Mouse (Mus musculus): ENCODE data around the gene Dcxr. TPM values are rescaled to one million over a fixed set of nuclear protein-coding genes. Genes with fewer than 3 reads are reported as not detected.

Dcxr gene
- polyA plus RNA-seq, 1 experiment from 2014 or later: 7.3 TPM

DNA sequence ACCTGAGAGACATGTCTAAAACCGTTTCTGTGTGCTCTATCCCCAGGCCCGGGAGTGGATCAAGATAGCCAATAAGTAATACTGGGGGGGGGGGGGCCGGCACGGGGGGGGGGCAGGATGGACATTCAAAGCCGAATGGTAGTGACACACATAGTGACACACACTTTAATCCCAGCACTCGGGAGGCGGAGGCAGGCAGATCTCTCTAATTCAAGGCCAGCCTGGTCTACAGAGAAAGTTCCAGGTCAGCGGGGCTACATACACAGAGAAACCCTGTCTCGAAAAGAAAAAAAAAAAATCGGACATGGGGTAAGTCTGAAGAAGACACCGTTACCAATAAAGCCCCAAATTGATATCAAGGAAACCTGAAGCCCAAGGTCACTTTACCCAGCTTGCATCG, 483 bp upstream of the Dcxr start:
- H3K27ac ChIP-seq: no peak overlapping the region
- H3K9ac ChIP-seq (replicated peaks): no peak overlapping the region
- ATAC-seq: no peak
- no peak overlapping the region for H3K4me3 ChIP-seq (replicated peaks)
- H3K36me3 ChIP-seq: no peaks in the 10 kb centered on the region
- peaks cover 16% of the 10 kb centered on the region for H3K4me1 ChIP-seq (replicated peaks)
- WGBS: 59% methylated on average over 12 of the region's 12 CpGs
- H3K9me3 ChIP-seq: no peaks in the 10 kb centered on the region
- peak overlapping the region; percentile 81; the same call in 1 of the 2 replicates for H3K4me2 ChIP-seq (replicated peaks)
- H3K27me3 ChIP-seq: peaks cover 48% of the 10 kb centered on the region

DNA sequence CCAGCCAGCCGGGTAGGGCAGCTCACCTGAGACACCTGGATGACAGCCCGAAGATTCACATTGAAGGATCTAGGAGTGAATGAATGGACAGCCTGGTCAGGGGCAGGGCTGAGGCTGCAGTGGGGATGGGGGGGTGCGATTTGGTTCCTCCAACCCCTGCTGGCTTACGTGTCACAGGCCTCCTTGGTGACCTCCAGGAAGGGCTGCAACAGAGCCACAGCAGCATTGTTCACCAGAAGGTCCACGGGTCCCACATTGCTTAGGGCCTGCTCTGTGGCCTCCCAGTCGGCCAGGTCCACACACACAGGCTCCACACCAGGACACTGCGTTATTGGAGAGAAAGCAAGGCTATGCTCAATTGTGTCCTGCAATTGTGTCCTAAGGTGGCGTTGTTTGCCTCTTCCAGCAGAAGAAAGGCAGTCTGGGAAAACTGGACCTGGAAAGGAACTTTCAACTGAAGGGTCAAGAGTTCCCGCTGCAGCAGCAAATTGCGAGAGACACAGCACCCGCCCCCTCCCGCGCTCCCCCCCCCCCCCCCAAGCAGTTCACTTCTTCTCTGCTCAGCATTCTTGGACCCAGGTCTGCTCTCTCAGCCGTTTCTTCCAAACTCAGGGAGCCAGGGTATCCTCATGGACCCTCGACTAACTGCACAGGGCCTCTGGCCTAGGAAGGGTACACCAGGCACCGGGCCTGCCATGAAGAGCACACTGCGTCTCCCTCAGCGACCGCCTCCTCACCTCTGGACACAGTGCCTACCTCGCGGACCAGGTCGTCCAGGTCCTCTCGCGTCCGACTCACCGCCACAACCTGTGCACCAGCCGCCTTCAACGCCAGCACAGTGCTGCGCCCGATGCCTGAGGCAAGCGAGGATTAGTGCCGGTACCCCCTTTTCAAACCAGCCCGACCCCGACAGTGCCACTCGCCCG, 575 bp downstream of the Dcxr start:
- peak overlapping the region; percentile 81 for H3K4me2 ChIP-seq (replicated peaks)
- H3K4me1 ChIP-seq (replicated peaks): peaks cover 26% of the 10 kb centered on the region
- peak; percentile 25; the same call in 1 of the 2 replicates for ATAC-seq
- H3K36me3 ChIP-seq: no peaks in the 10 kb centered on the region
- WGBS: 19% methylated on average over 32 of the region's 36 CpGs
- no peak overlapping the region for H3K27ac ChIP-seq
- H3K9ac ChIP-seq (replicated peaks): peak overlapping the region; percentile 65
- peak overlapping the region; percentile 49 for H3K4me3 ChIP-seq (replicated peaks)
- H3K27me3 ChIP-seq: peaks cover 49% of the 10 kb centered on the region
- no peaks in the 10 kb centered on the region for H3K9me3 ChIP-seq

DNA sequence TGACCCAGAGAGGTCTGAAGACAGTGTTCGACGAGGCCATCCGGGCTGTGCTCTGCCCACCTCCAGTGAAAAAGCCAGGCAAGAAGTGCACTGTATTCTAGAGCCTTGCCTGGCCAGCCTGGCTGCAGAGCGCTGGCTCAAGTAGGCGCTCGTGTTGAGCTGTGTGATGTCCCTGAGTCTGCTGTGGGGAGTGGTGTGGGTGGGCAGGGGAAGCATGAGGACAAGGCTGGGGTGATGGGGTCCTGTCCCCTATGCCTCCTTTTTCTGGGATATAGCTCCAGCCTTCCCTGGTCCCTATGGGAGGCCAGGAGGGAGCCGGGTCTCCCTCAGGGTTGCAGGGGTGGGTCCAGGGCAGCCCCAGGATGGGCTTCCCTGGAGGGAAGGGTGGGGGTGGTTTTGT, 3.6 kb downstream of the Dcxr start:
- WGBS: 80% methylated on average over 7 of the region's 7 CpGs
- H3K4me2 ChIP-seq (replicated peaks): no peak overlapping the region
- H3K27me3 ChIP-seq: peaks cover 29% of the 10 kb centered on the region
- H3K4me3 ChIP-seq (replicated peaks): no peak overlapping the region
- H3K9ac ChIP-seq (replicated peaks): no peak overlapping the region
- peaks cover 30% of the 10 kb centered on the region for H3K4me1 ChIP-seq (replicated peaks)
- H3K36me3 ChIP-seq: peaks cover 12% of the 10 kb centered on the region
- H3K27ac ChIP-seq: no peak overlapping the region
- H3K9me3 ChIP-seq: no peaks in the 10 kb centered on the region
- ATAC-seq: no peak

DNA sequence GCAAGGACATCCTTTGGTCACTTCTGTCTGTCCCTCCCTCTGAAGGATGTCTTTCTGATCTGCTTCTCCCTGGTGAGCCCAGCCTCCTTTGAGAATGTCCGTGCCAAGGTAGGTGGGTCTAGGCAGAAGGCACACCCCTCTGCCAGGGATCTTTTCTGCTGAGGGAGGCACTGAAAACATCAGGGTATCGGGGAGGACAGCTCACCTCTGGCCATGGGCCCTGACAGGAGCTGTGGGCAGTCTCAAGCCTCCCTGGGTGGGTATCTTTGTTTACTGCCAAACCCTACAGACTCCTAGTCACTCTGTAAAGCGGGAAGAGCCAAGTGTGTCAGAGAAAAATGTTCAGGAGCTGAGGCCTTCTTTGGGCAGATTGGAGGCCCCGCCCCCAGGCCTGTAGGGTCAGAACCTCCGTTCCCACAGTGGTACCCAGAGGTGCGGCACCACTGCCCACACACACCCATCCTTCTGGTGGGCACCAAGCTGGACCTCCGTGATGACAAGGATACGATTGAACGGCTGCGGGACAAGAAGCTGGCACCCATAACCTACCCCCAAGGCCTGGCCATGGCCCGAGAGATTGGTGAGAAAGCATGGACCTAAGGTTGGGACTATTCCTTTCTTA, 4.2 kb downstream of the Dcxr start:
- Histone ChIP-seq H3K4me3 (replicated peaks) (no peak overlapping the region; the same call in 1 of the 2 replicates), H3K36me3 (peaks cover 19% of the 10 kb centered on the region), H3K27me3 (peaks cover 23% of the 10 kb centered on the region), H3K27ac (no peak overlapping the region), H3K4me2 (replicated peaks) (peak overlapping the region; percentile 98), H3K4me1 (replicated peaks) (peaks cover 30% of the 10 kb centered on the region), H3K9ac (replicated peaks) (no peak overlapping the region; the same call in 1 of the 2 replicates), H3K9me3 (no peaks in the 10 kb centered on the region)
- WGBS: 88% methylated on average over 11 of the region's 11 CpGs
- ATAC-seq: no peak

DNA sequence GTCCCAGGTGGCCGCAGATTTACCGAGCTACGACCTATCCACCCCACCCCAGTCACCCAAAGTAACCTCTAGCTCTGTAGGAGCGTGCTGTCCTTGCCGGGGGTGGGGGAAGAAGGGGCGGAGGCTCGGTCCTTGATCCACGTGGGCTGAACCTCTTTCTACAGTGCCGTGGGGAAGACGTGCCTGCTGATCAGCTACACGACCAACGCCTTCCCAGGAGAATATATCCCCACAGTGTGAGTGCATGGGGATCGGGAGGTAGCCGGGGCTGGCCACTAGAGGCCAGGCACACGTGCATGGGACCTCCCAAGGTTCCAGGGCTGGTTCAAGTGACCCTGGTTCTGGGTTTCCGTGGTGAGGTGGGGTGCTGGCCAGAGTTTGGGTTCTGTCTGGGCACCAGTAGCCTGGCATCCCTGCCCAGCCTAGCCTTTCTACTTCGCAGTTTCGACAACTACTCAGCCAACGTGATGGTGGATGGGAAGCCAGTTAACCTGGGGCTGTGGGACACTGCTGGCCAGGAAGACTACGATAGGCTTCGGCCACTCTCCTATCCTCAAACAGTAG, 4.9 kb downstream of the Dcxr start:
- ATAC-seq: no peak; the same call in 1 of the 2 replicates
- Histone ChIP-seq H3K36me3 (peaks cover 26% of the 10 kb centered on the region), H3K4me2 (replicated peaks) (peak overlapping the region; percentile 98), H3K4me1 (replicated peaks) (peaks cover 30% of the 10 kb centered on the region), H3K9me3 (no peaks in the 10 kb centered on the region), H3K9ac (replicated peaks) (peak overlapping the region; percentile 95), H3K4me3 (replicated peaks) (peak overlapping the region; percentile 73), H3K27ac (no peak overlapping the region), H3K27me3 (peaks cover 22% of the 10 kb centered on the region)
- 22% methylated on average over 21 of the region's 21 CpGs for WGBS

- Histone ChIP-seq H3K9me3 (no peaks in the 10 kb centered on the region), H3K4me1 (replicated peaks) (peaks cover 23% of the 10 kb centered on the region), H3K4me2 (replicated peaks) (peak within 1 kb of the TSS; percentile 98), H3K9ac (replicated peaks) (peak within 1 kb of the TSS; percentile 95), H3K4me3 (replicated peaks) (peak within 1 kb of the TSS; percentile 73), H3K27me3 (peaks cover 22% of the 10 kb centered on the region), H3K27ac (peak within 1 kb of the TSS; percentile 74), H3K36me3 (peaks cover 30% of the 10 kb centered on the region)
- WGBS: under 1% methylated on average over 89 of the region's 90 CpGs
- ATAC-seq: peak; percentile 86
Observed at GRCm38 (mm10) chr11:120721124-120722066, 5.7 kb downstream of the Dcxr start, which contains the start of gene Rac3. Rac3 (plus strand) TSS chr11:120721470.

DNA sequence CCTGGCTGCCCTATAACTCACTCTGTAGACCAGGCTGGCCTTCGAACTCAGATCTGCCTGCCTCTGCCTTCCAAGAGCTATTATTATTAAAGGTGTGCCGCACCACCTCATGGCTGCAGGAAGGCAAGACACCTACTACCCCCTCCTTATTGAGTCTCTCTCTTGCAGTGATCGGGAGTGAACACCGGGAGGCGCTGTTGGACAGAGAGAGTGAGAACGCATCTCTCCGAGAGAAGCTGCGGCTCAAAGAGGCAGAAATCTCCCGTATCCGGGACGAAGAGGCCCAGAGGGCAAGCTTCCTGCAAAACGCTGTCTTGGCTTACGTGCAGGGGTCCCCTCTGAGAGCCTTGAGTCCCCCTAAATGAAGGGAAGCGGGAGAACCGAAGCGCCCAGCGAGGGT, 6.6 kb downstream of the Dcxr start:
- peak overlapping the region; percentile 98 for H3K4me2 ChIP-seq (replicated peaks)
- ATAC-seq: peak; percentile 28; the same call in 1 of the 2 replicates
- H3K36me3 ChIP-seq: peaks cover 40% of the 10 kb centered on the region
- peaks cover 23% of the 10 kb centered on the region for H3K4me1 ChIP-seq (replicated peaks)
- H3K27ac ChIP-seq: peak overlapping the region; percentile 74
- peaks cover 14% of the 10 kb centered on the region for H3K27me3 ChIP-seq
- no peaks in the 10 kb centered on the region for H3K9me3 ChIP-seq
- peak overlapping the region; percentile 95 for H3K9ac ChIP-seq (replicated peaks)
- peak overlapping the region; percentile 73 for H3K4me3 ChIP-seq (replicated peaks)
- 10% methylated on average over 17 of the region's 17 CpGs for WGBS

DNA sequence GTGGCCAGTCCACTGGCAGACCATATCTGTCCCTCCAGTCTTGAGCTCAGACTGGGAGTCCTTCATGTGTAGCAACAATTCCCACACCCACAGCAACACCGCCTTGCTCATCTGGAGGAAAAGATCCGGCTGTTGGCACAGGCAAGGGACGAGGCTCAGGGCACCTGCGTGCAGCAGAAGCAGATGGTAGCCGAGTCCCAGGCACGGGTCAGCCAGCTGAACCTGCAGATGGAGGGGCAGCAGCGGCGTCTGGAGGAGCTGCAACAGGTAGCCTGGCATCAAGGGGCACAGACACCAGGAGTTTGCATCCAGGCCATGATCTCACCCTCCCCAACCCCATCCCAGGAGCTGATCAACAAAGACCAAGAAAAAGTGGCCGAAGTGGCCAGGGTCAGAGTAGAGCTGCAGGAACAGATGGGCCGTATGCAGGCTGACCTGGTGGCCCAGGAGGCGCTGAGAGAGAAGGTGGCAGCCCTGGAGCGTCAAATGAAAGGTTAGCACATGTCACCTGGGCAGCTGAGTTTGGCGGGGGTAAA, 7.2 kb downstream of the Dcxr start:
- Histone ChIP-seq H3K4me1 (replicated peaks) (peaks cover 28% of the 10 kb centered on the region), H3K9ac (replicated peaks) (0 out of 2 replicates have a peak overlapping the region, but pooled peaks have one; percentile 10), H3K9me3 (no peaks in the 10 kb centered on the region), H3K4me2 (replicated peaks) (no peak overlapping the region), H3K27me3 (peaks cover 12% of the 10 kb centered on the region; the same call in 1 of the 2 replicates), H3K27ac (no peak overlapping the region), H3K4me3 (replicated peaks) (no peak overlapping the region), H3K36me3 (peaks cover 40% of the 10 kb centered on the region)
- WGBS: 87% methylated on average over 13 of the region's 13 CpGs
- ATAC-seq: no peak

- Histone ChIP-seq H3K9me3 (no peaks in the 10 kb centered on the region), H3K36me3 (peaks cover 40% of the 10 kb centered on the region), H3K4me3 (replicated peaks) (no peak overlapping the region), H3K4me2 (replicated peaks) (no peak overlapping the region), H3K27me3 (peaks cover 12% of the 10 kb centered on the region; the same call in 1 of the 2 replicates), H3K27ac (no peak overlapping the region), H3K9ac (replicated peaks) (0 out of 2 replicates have a peak overlapping the region, but pooled peaks have one; percentile 10), H3K4me1 (replicated peaks) (peaks cover 35% of the 10 kb centered on the region)
- WGBS: 88% methylated on average over 9 of the region's 9 CpGs
- no peak for ATAC-seq
Observed at GRCm38 (mm10) chr11:120719242-120719641, 7.8 kb downstream of the Dcxr start.

DNA sequence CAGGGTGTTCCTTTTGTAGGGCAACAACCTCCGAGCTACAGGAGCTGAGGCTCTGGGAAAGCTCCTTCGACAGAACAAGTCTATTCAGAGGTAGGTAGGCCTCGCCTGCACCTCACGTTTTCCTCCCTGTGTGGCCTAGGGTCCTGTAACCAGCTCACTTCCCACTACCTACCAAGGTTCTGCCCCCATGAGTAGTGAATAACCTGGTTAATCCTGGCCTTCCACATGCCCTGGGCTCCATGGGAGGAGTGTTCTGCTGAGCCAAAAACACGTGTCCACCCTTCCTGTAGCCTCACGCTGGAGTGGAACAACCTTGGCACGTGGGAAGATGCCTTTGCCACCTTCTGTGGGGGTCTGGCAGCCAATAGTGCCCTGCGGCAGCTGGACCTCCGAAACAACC, 11.9 kb downstream of the Dcxr start:
- 0 out of 2 replicates have a peak overlapping the region, but pooled peaks have one; percentile 1 for H3K9ac ChIP-seq (replicated peaks)
- peak overlapping the region; percentile 99; the same call in 1 of the 2 replicates for H3K4me2 ChIP-seq (replicated peaks)

DNA sequence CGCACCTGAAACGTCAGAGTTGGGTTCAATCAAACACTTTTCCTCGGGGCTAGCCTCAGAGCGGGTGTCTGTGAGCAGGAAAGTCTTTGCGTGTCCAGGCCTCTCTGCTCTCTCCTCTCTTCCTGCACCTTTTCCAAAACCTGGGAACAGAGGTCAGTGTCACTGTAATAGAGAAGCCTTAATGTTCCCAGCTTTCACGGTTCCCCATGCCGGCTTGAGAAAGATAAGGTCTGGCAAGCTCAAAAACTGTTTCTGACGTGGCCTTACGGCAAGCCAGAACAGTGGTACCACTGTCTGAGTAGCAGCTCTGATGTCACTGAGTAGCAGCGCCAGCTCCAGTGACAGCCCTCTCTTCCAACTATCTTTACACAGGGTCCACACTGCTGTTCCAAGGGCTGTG, 12.5 kb downstream of the Dcxr start:
- H3K27ac ChIP-seq: no peak overlapping the region
- peak overlapping the region; percentile 99 for H3K4me2 ChIP-seq (replicated peaks)
- peaks cover 29% of the 10 kb centered on the region for H3K4me1 ChIP-seq (replicated peaks)
- H3K36me3 ChIP-seq: peaks cover 58% of the 10 kb centered on the region
- no peak for ATAC-seq
- no peaks in the 10 kb centered on the region for H3K9me3 ChIP-seq
- whole genome bisulfite sequencing: 58% methylated on average over 10 of the region's 10 CpGs
- H3K4me3 ChIP-seq (replicated peaks): peak overlapping the region; percentile 61
- no peaks in the 10 kb centered on the region for H3K27me3 ChIP-seq
- H3K9ac ChIP-seq (replicated peaks): peak overlapping the region; percentile 70

More for the DNA sequence above, 11.9 kb downstream of the Dcxr start:
- Histone ChIP-seq H3K27me3 (no peaks in the 10 kb centered on the region), H3K27ac (no peak overlapping the region), H3K9me3 (no peaks in the 10 kb centered on the region), H3K4me1 (replicated peaks) (peaks cover 29% of the 10 kb centered on the region), H3K36me3 (peaks cover 55% of the 10 kb centered on the region), H3K4me3 (replicated peaks) (peak overlapping the region; percentile 61; the same call in 1 of the 2 replicates)
- WGBS: 90% methylated on average over 9 of the region's 9 CpGs
- ATAC-seq: no peak
